Mouse (Mus musculus) liver, embryonic 15.5 days (tissue): Measurements from ENCODE around the gene Haus8. TPM values are rescaled to one million over a fixed set of nuclear protein-coding genes. Genes with fewer than 3 reads are reported as not detected.
A peak's percentile ranks its signal among the peaks of the same experiment; 100 is the strongest.
"Not testable (repeated sequence)": the region's sequence is repeated elsewhere in the genome, so short reads cannot be mapped to it uniquely, and the experiment has no call there.

Experiments
- ATAC-seq: fragments of 200-750 bp; cut with Nextera tagmentation; 2 replicates; pipeline ENCODE4 v1.8.0; 2017; ENCODE audit warnings: moderate number of reproducible peaks, mild to moderate bottlenecking, moderate library complexity; ENCODE audit not compliant: insufficient read depth
- H3K27ac ChIP-seq: fragments of 300-500 bp; sonication (generic); replicated peaks from 2 replicates; pipeline ENCODE4 v1.5.1; 2015; ENCODE audit warnings: mild to moderate bottlenecking, inconsistent platforms
- H3K27me3 ChIP-seq: fragments of 300-500 bp; sonication (generic); 2 replicates; pipeline ENCODE4 v1.6.1; 2015; ENCODE audit warnings: mild to moderate bottlenecking, inconsistent platforms
- H3K36me3 ChIP-seq: fragments of 300-500 bp; sonication (generic); replicated peaks from 2 replicates; pipeline ENCODE4 v1.6.1; 2015; ENCODE audit warnings: moderate library complexity, mild to moderate bottlenecking, inconsistent platforms
- H3K4me1 ChIP-seq: fragments of 300-500 bp; sonication (generic); replicated peaks from 2 replicates; pipeline ENCODE4 v1.6.1; 2015; ENCODE audit warnings: inconsistent platforms
- H3K4me2 ChIP-seq: fragments of 300-500 bp; sonication (generic); 2 replicates; pipeline ENCODE4 v1.6.1; 2015; ENCODE audit warnings: moderate library complexity, mild to moderate bottlenecking, inconsistent platforms
- H3K4me3 ChIP-seq: fragments of 300-500 bp; sonication (generic); replicated peaks from 2 replicates; pipeline ENCODE4 v1.5.1; 2015; ENCODE audit warnings: mild to moderate bottlenecking, inconsistent platforms
- H3K9ac ChIP-seq: fragments of 300-500 bp; sonication (generic); 2 replicates; pipeline ENCODE4 v1.6.1; 2015; ENCODE audit warnings: moderate library complexity, mild to moderate bottlenecking, inconsistent platforms
- H3K9me3 ChIP-seq: fragments of 300-500 bp; sonication (generic); replicated peaks from 2 replicates; pipeline ENCODE4 v1.6.1; 2016; ENCODE audit warnings: inconsistent platforms
- WGBS: fragments of 180-500 bp; shearing (Covaris S2); methylation state at CpG from one replicate; pipeline ENCODE4 v1.1.7; 2015; ENCODE audit warnings: mixed read lengths; ENCODE audit not compliant: insufficient replicate concordance; 5-methylcytosine and 5-hydroxymethylcytosine counted together
- polyA plus RNA-seq: library from polyadenylated mRNA; unstranded; fragments of >200 nt; fragmentation: Nextera tagmentation; extraction: Ambion mirVana; gene quantifications from 2 replicates; pipeline ENCODE4 v1.2.1, GENCODE M21; 2015

Gene Haus8
- polyA plus RNA-seq, 1 experiment from 2014 or later, result 44.8 TPM

- peak overlapping the region; percentile 19; the same call in 1 of the 2 replicates for H3K27ac ChIP-seq
- not testable (repeated sequence) for ATAC-seq, H3K4me2 ChIP-seq
These were observed 13.5 kb upstream of the Haus8 start for GRCm38 (mm10) chr8:71286223-71286622.

DNA sequence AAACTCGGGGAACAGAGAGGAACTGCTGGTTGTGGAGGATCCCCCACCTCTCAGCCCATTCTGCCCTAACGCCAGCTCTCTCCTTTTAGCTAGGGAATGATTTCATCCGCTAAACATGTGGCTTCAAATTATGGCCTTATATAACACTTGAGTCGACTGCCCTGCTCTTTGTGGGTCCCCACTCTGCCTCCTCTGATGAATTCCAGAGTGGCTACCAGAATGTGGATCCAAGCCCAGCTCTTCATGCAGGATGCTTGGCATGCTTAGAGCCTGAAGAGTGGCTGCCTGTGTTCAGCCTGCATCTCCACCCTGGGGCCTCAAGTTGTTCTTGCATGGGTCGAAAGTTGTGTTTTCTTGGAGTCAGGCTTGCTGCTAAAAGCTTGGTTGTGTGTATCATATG, 9.9 kb upstream of the Haus8 start:
- Histone ChIP-seq H3K4me3 (no peak overlapping the region), H3K27me3 (no peaks in the 10 kb centered on the region), H3K9ac (no peak overlapping the region), H3K27ac (no peak overlapping the region), H3K4me2 (no peak overlapping the region), H3K9me3 (no peaks in the 10 kb centered on the region), H3K36me3 (no peaks in the 10 kb centered on the region), H3K4me1 (peaks cover 27% of the 10 kb centered on the region)
- 62% methylated on average over 5 of the region's 5 CpGs for WGBS
- ATAC-seq, result no peak

More at GRCm38 (mm10) chr8:71286223-71286622, 13.5 kb upstream of the Haus8 start:
- H3K36me3 ChIP-seq, result peaks cover 27% of the 10 kb centered on the region
- not testable (repeated sequence) for H3K9ac ChIP-seq, H3K27me3 ChIP-seq, H3K9me3 ChIP-seq, H3K4me3 ChIP-seq
- WGBS, result 16% methylated on average over 2 of the region's 2 CpGs
- peaks cover 41% of the 10 kb centered on the region for H3K4me1 ChIP-seq

- not testable (repeated sequence) for ATAC-seq
These were observed 9.0 kb upstream of the Haus8 start for GRCm38 (mm10) chr8:71281731-71282130.

GRCm38 (mm10) chr8:71279409-71279808, 6.7 kb upstream of the Haus8 start:
- not testable (repeated sequence) for H3K4me3 ChIP-seq, H3K27me3 ChIP-seq, H3K9ac ChIP-seq, H3K4me2 ChIP-seq, H3K9me3 ChIP-seq, H3K27ac ChIP-seq, ATAC-seq, H3K36me3 ChIP-seq
- WGBS, result 74% methylated on average over 1 of the region's 1 CpGs
- H3K4me1 ChIP-seq, result peaks cover 31% of the 10 kb centered on the region

More at GRCm38 (mm10) chr8:71281731-71282130, 9.0 kb upstream of the Haus8 start:
- not testable (repeated sequence) for H3K9me3 ChIP-seq, H3K4me2 ChIP-seq, H3K4me3 ChIP-seq, H3K27ac ChIP-seq, H3K36me3 ChIP-seq, H3K9ac ChIP-seq, H3K27me3 ChIP-seq
- WGBS, result 72% methylated on average over 1 of the region's 1 CpGs
- peaks cover 24% of the 10 kb centered on the region for H3K4me1 ChIP-seq

DNA sequence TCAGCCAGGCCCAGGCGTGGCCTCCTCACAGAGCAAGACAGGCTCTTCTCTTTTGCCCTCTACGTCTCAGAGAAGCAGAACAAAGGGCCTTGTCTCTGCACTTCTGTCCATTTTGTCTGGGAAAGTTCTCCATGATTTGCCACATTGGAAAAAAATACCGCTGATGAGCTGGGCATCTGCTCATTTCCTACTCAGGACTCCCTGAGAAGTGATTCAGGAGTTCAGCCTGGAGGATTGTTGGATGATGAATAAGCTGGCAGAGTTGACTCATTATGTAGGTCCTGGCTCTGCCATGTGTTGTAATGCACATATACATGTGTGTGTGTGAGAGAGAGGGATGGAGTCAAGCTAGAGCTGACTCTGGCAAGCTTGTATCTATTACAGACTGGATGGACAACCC, 3.4 kb upstream of the Haus8 start:
- no peak for ATAC-seq
- H3K4me1 ChIP-seq, result peaks cover 44% of the 10 kb centered on the region
- no peak overlapping the region for H3K4me2 ChIP-seq
- H3K9me3 ChIP-seq, result no peaks in the 10 kb centered on the region
- no peak overlapping the region for H3K27ac ChIP-seq
- no peaks in the 10 kb centered on the region for H3K27me3 ChIP-seq
- no peaks in the 10 kb centered on the region for H3K36me3 ChIP-seq
- H3K4me3 ChIP-seq, result no peak overlapping the region
- whole genome bisulfite sequencing, result 87% methylated on average over 3 of the region's 3 CpGs
- H3K9ac ChIP-seq, result no peak overlapping the region

GRCm38 (mm10) chr8:71274478-71274877, 1.7 kb upstream of the Haus8 start:
- no peak for ATAC-seq
- Histone ChIP-seq H3K9me3 (no peaks in the 10 kb centered on the region), H3K4me2 (peak overlapping the region; percentile 92), H3K4me3 (0 out of 2 replicates have a peak overlapping the region, but pooled peaks have one; percentile 89), H3K36me3 (no peaks in the 10 kb centered on the region; the same call in 1 of the 2 replicates), H3K27me3 (no peaks in the 10 kb centered on the region), H3K4me1 (peaks cover 55% of the 10 kb centered on the region), H3K9ac (peak overlapping the region; percentile 21; the same call in 1 of the 2 replicates), H3K27ac (no peak overlapping the region)

DNA sequence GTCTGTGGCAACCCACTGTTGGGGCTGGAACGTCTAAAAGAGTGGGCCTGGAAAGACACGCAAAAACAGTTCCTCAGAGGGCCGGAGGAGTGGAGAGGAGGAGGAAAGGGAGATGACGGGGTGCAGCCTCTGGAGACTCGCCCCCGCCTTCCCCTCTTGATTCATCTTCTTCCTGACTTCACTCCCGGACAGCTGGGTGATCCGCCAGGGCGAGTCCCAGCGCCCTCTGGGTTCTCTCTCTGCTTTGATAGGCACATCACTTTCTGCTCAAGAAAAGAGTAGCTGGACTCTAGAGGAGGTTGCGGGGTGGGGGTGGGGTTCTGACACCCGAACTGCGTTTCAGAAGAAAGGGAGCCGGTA, 397 bp upstream of the Haus8 start:
- H3K27me3 ChIP-seq, result no peaks in the 10 kb centered on the region
- peak overlapping the region; percentile 89 for H3K4me3 ChIP-seq
- no peaks in the 10 kb centered on the region; the same call in 1 of the 2 replicates for H3K36me3 ChIP-seq
- peak overlapping the region; percentile 86 for H3K9ac ChIP-seq
- peak; percentile 1; the same call in 1 of the 2 replicates for ATAC-seq
- H3K4me1 ChIP-seq, result peaks cover 56% of the 10 kb centered on the region
- H3K4me2 ChIP-seq, result peak overlapping the region; percentile 92
- peak overlapping the region; percentile 79 for H3K27ac ChIP-seq
- under 1% methylated on average over 14 of the region's 14 CpGs for WGBS
- H3K9me3 ChIP-seq, result no peaks in the 10 kb centered on the region

DNA sequence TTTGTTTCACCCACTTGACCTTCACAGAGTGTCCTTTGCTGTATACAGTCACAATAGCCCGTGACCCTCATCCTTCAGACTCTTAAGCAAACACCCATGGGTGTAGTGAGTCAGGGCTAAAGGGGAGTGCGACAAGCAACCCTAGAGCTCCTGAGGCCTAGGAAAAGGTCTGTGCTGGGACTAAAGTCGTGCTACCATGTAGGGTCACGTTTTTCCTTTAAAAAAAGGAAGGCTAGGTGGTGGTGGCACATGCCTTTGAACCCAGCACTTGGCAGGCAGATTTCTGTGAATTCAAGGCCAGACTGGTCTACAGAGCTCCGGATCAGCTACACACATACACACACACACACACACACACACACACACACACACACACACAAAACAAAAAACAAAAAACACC, 1.1 kb downstream of the Haus8 start:
- H3K27me3 ChIP-seq, result no peaks in the 10 kb centered on the region
- WGBS, result 8% methylated on average over 5 of the region's 5 CpGs
- peaks cover 67% of the 10 kb centered on the region for H3K4me1 ChIP-seq
- H3K27ac ChIP-seq, result peak overlapping the region; percentile 95
- peaks cover 6% of the 10 kb centered on the region for H3K36me3 ChIP-seq
- peak overlapping the region; percentile 86 for H3K9ac ChIP-seq
- ATAC-seq, result no peak
- H3K9me3 ChIP-seq, result no peaks in the 10 kb centered on the region
- peak overlapping the region; percentile 92 for H3K4me2 ChIP-seq
- H3K4me3 ChIP-seq, result peak overlapping the region; percentile 89

DNA sequence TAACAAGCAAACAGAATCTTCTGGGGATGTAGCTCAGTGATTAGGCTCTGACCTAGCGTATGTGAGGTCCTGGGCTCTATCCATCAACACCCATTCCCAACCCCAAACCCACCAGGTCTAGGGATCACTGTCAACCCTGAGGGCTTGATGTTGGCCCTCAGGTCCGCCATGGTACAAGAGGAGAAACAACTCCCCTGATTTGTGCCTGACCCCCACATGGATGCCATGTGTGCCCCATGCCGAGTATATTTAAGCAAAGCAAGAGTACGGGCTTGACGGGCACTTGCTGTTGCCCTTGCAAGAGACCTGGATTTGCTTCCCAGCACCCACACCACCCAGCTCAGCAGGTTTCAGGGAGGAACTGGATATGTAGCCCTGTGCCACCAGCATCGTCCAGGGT, 4.4 kb downstream of the Haus8 start:
- not testable (repeated sequence) for H3K4me3 ChIP-seq, H3K4me2 ChIP-seq, ATAC-seq, H3K27ac ChIP-seq, H3K27me3 ChIP-seq, H3K9me3 ChIP-seq, H3K9ac ChIP-seq
- WGBS, result 85% methylated on average over 6 of the region's 6 CpGs
- Histone ChIP-seq H3K4me1 (peaks cover 34% of the 10 kb centered on the region), H3K36me3 (peaks cover 10% of the 10 kb centered on the region)

- peaks cover 32% of the 10 kb centered on the region for H3K4me1 ChIP-seq
- no peak overlapping the region for H3K9ac ChIP-seq
- 65% methylated on average over 2 of the region's 2 CpGs for WGBS
- peaks cover 16% of the 10 kb centered on the region for H3K36me3 ChIP-seq
- H3K4me3 ChIP-seq, result no peak overlapping the region
- H3K27me3 ChIP-seq, result no peaks in the 10 kb centered on the region
- no peak overlapping the region for H3K4me2 ChIP-seq
- H3K9me3 ChIP-seq, result no peaks in the 10 kb centered on the region
- no peak for ATAC-seq
- H3K27ac ChIP-seq, result no peak overlapping the region
These were observed 5.0 kb downstream of the Haus8 start for GRCm38 (mm10) chr8:71267690-71268089.

- no peak overlapping the region for H3K9ac ChIP-seq
- ATAC-seq, result peak; percentile 22; the same call in 1 of the 2 replicates
- H3K9me3 ChIP-seq, result no peaks in the 10 kb centered on the region
- H3K4me2 ChIP-seq, result no peak overlapping the region
- H3K4me3 ChIP-seq, result no peak overlapping the region
- no peaks in the 10 kb centered on the region; the same call in 1 of the 2 replicates for H3K4me1 ChIP-seq
- H3K36me3 ChIP-seq, result peaks cover 43% of the 10 kb centered on the region
- no peak overlapping the region for H3K27ac ChIP-seq
- H3K27me3 ChIP-seq, result no peaks in the 10 kb centered on the region
These were observed 11.5 kb downstream of the Haus8 start for GRCm38 (mm10) chr8:71261234-71261633.

DNA sequence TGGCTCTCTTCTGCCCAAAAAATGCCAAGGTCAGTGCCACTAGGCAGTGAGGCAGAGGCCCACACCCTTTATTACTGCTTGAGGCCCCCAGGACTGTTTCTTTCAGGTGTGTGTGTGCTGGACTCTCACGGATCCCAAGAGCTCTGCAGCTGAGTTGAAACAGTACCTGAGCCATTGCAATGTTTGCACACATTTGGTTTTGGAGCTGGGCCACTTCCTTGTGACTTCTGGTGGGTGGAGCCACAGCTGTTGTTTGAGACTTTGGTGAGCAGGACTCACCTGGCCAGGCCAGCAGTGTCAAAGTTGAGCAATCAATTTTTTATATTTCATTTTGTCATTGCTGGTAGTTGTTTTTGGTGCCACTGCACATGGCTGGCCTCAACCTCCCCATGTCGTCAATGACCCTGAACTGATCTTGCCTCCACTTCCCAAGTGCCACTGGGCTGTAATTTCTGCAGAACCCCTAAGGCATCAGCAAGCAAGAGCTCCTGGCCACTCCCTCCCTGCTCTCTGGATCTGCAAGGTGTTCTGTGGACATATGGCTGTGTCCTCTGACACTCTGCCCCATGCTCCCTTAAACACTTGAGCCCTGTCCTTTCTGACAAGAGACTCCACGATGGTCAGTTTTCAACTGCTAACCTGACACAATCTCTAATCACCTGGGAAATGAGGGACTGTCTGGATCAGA, 16.0 kb downstream of the Haus8 start:
- H3K27me3 ChIP-seq, result no peaks in the 10 kb centered on the region
- WGBS, result 83% methylated on average over 3 of the region's 3 CpGs
- H3K4me2 ChIP-seq, result no peak overlapping the region
- H3K9ac ChIP-seq, result no peak overlapping the region
- H3K4me3 ChIP-seq, result no peak overlapping the region
- peaks cover 67% of the 10 kb centered on the region for H3K36me3 ChIP-seq
- H3K27ac ChIP-seq, result no peak overlapping the region
- no peak for ATAC-seq
- no peaks in the 10 kb centered on the region for H3K9me3 ChIP-seq
- H3K4me1 ChIP-seq, result no peaks in the 10 kb centered on the region
